Mouse (Mus musculus) midbrain, embryonic 10.5 days (tissue): ENCODE data around the gene Ppfia2. TPM values are rescaled to one million over a fixed set of nuclear protein-coding genes. Genes with fewer than 3 reads are reported as not detected.
A peak's percentile ranks its signal among the peaks of the same experiment; 100 is the strongest.

Experiments
- DNase-seq: peaks from one replicate; pipeline ENCODE4 v3.0.0-alpha.2; 2017; ENCODE audit warnings: low spot score
- H3K27ac ChIP-seq: fragments of 300-500 bp; sonication (generic); replicated peaks from 2 replicates; pipeline ENCODE4 v1.5.1; 2016; ENCODE audit warnings: mild to moderate bottlenecking
- H3K27me3 ChIP-seq: fragments of 300-500 bp; sonication (generic); 2 replicates; pipeline ENCODE4 v1.6.1; 2016; ENCODE audit warnings: low read depth, mild to moderate bottlenecking; ENCODE audit not compliant: poor library complexity, severe bottlenecking
- H3K36me3 ChIP-seq: fragments of 300-500 bp; sonication (generic); 2 replicates; pipeline ENCODE4 v1.6.1; 2016; ENCODE audit warnings: mild to moderate bottlenecking, moderate library complexity
- H3K4me1 ChIP-seq: fragments of 300-500 bp; sonication (generic); 2 replicates; pipeline ENCODE4 v1.6.1; 2016
- H3K4me3 ChIP-seq: fragments of 300-500 bp; sonication (generic); 2 replicates; pipeline ENCODE4 v1.5.1; 2016; ENCODE audit warnings: mild to moderate bottlenecking, moderate library complexity
- H3K9me3 ChIP-seq: fragments of 300-500 bp; sonication (generic); replicated peaks from 2 replicates; pipeline ENCODE4 v1.6.1; 2016; ENCODE audit warnings: mild to moderate bottlenecking
- WGBS: fragments of 180-500 bp; shearing (Covaris S2); methylation state at CpG from one replicate; pipeline ENCODE4 v1.1.7; 2016; 5-methylcytosine and 5-hydroxymethylcytosine counted together
- polyA plus RNA-seq: library from polyadenylated mRNA; unstranded; fragments of >200 nt; fragmentation: Nextera tagmentation; extraction: Ambion mirVana; gene quantifications from 2 replicates; pipeline ENCODE4 v1.2.1, GENCODE M21; 2016

The Ppfia2 gene
- polyA plus RNA-seq, 1 experiment from 2014 or later: 1.3 TPM

- no peaks in the 10 kb centered on the region for H3K27me3 ChIP-seq
- no peaks in the 10 kb centered on the region for H3K36me3 ChIP-seq
- no peak overlapping the region for H3K4me3 ChIP-seq
- DNase-seq: no peak
- no peak overlapping the region for H3K27ac ChIP-seq
- H3K9me3 ChIP-seq: no peaks in the 10 kb centered on the region
- H3K4me1 ChIP-seq: no peaks in the 10 kb centered on the region
- WGBS: 86% methylated on average over 3 of the region's 3 CpGs
These were observed 401.7 kb downstream of the Ppfia2 start for GRCm38 (mm10) chr10:106871847-106872246.

DNA sequence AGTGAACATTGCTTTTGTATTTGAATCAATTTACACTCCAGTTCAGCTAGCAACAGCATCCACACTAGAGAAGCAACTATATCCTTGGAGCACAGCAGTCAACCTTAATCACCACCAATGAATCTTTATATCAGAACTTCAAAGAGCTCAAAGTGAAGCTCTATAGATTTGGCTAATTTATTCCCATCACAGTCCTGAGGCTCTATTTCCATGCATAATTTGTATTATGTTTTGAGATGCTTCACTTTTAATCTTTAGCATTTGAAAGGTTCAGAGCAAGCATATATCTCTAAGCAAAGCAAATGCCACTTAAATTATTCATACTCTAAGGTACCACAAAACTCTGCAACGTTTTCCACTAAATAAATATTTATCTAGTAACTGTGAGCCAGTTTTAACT, 402.6 kb downstream of the Ppfia2 start:
- no peaks in the 10 kb centered on the region for H3K4me1 ChIP-seq
- no peak overlapping the region for H3K27ac ChIP-seq
- H3K27me3 ChIP-seq: no peaks in the 10 kb centered on the region
- no peak for DNase-seq
- no peaks in the 10 kb centered on the region for H3K9me3 ChIP-seq
- H3K36me3 ChIP-seq: no peaks in the 10 kb centered on the region
- H3K4me3 ChIP-seq: no peak overlapping the region
- WGBS: 54% methylated on average over 1 of the region's 1 CpGs

- H3K27ac ChIP-seq: no peak overlapping the region
- H3K4me1 ChIP-seq: no peaks in the 10 kb centered on the region
- DNase-seq: no peak
- no peak overlapping the region for H3K4me3 ChIP-seq
- no peaks in the 10 kb centered on the region for H3K27me3 ChIP-seq
- WGBS: 54% methylated on average over 3 of the region's 3 CpGs
- no peaks in the 10 kb centered on the region for H3K9me3 ChIP-seq
- no peaks in the 10 kb centered on the region for H3K36me3 ChIP-seq
These were observed 411.2 kb downstream of the Ppfia2 start for GRCm38 (mm10) chr10:106881330-106881729.

- peak; percentile 18 for DNase-seq
- no peaks in the 10 kb centered on the region for H3K9me3 ChIP-seq
- 56% methylated on average over 13 of the region's 13 CpGs for WGBS
- H3K27ac ChIP-seq: no peak overlapping the region
- no peaks in the 10 kb centered on the region for H3K36me3 ChIP-seq
- H3K4me1 ChIP-seq: peaks cover 5% of the 10 kb centered on the region; the same call in 1 of the 2 replicates
- H3K4me3 ChIP-seq: no peak overlapping the region
- no peaks in the 10 kb centered on the region for H3K27me3 ChIP-seq
These were observed 426.2 kb downstream of the Ppfia2 start for GRCm38 (mm10) chr10:106896351-106896750.

DNA sequence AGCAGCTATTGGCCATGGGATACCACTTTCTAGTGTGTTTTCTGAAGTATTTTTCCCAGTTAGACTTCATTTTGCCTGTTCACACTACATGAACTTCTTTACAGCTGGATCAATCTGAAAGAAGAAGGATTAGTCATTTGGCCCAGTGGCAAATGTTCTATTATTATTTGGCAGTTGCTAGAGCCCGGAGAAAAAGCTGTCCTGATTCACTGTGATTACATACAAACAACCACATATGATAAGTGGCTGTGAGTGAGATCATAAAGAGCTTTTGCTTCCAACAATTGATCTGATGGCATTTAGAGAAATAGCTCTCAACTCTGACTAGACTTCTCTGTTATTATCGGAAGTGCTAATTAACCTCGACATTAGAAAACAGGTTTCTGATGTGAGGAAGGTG, 440.0 kb downstream of the Ppfia2 start:
- Histone ChIP-seq H3K4me3 (no peak overlapping the region), H3K27me3 (no peaks in the 10 kb centered on the region), H3K4me1 (no peaks in the 10 kb centered on the region), H3K27ac (no peak overlapping the region), H3K9me3 (peaks cover 7% of the 10 kb centered on the region; the same call in 1 of the 2 replicates), H3K36me3 (no peaks in the 10 kb centered on the region)
- WGBS: 82% methylated on average over 3 of the region's 3 CpGs
- DNase-seq: no peak

DNA sequence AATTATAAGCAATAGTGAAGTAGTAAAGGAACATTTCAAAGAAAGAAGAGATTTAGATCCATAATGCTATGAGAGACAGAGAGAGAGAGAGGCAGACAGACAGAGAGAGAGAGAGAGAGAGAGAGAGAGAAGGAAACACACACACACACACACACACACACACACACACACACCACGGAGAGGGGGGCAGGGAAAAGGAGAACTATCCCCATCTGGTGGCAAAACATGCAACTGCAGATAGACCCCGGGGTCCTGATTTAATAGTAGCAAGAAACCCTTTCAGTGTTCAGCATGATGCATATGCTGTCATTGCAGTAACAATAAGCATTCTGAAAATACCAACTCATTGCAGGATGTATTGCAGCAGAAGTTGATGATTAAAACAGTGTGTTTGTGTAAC, 442.9 kb downstream of the Ppfia2 start:
- Histone ChIP-seq H3K27ac (no peak overlapping the region), H3K4me3 (no peak overlapping the region), H3K27me3 (no peaks in the 10 kb centered on the region), H3K4me1 (no peaks in the 10 kb centered on the region), H3K36me3 (no peaks in the 10 kb centered on the region), H3K9me3 (peaks cover 7% of the 10 kb centered on the region; the same call in 1 of the 2 replicates)
- peak; percentile 29 for DNase-seq
- WGBS: 28% methylated on average over 2 of the region's 2 CpGs

DNA sequence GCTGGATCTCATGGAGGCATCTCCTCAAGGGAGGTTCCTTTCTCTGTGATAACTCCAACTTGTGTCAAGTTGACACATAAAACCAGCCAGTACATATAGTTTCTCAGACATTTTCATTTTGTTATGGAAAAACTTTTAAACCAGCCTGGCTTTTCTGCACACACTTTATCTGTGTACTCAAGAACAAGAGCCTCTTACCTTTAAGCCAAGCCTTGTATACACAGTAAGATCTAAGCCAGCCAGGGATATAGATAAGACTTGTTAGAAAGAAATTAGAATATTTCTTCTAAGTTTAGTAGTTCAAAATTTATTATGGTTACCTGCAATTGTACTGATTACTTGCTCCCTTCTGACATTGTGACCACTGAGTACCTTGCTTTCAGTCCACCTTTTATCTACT, 444.1 kb downstream of the Ppfia2 start:
- H3K9me3 ChIP-seq: peaks cover 7% of the 10 kb centered on the region; the same call in 1 of the 2 replicates
- DNase-seq: no peak
- H3K27ac ChIP-seq: no peak overlapping the region
- H3K27me3 ChIP-seq: no peaks in the 10 kb centered on the region
- no peaks in the 10 kb centered on the region for H3K4me1 ChIP-seq
- no peaks in the 10 kb centered on the region for H3K36me3 ChIP-seq
- no peak overlapping the region for H3K4me3 ChIP-seq

DNA sequence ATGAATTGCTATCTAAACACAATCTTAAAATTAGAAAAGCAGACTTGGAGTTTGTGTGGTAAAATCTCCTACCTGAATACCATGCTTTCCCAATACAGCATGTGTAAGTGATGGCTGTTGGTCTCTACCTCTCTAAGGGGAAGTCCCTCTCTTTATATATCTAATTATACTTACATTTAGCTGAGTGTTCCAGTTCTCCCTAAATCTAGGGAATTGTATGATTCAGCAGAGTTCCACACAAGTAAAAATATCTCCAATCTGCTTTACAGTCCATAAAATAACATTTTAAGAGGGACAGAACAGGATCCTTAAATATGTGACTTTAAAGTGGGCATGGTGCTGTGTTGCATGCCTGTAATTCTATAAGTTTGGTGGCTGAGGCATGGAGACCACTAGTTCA, 444.7 kb downstream of the Ppfia2 start:
- Histone ChIP-seq H3K27ac (no peak overlapping the region), H3K4me3 (no peak overlapping the region), H3K27me3 (no peaks in the 10 kb centered on the region), H3K36me3 (no peaks in the 10 kb centered on the region), H3K4me1 (no peaks in the 10 kb centered on the region), H3K9me3 (peaks cover 7% of the 10 kb centered on the region; the same call in 1 of the 2 replicates)
- DNase-seq: no peak

DNA sequence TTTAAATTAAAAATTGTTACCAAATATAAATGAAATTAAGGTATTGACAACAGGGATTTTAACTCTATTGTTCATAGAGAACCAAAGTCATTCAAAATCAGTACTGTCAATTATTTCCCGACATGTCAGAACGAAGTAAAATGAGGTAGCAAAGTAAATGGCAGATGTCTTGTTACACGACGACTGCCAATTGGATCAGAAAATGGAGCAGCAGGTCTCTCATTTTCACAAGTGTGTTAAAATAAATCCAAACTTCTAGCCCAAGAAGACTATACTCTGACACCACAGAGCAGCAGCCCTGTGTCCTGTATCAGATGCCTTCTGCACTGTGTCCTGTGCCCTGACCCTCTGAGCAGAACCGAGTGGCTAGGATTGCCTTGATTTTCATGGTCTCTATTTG, 454.2 kb downstream of the Ppfia2 start:
- WGBS: 88% methylated on average over 5 of the region's 5 CpGs
- Histone ChIP-seq H3K27ac (no peak overlapping the region), H3K27me3 (no peaks in the 10 kb centered on the region), H3K9me3 (no peaks in the 10 kb centered on the region), H3K4me1 (peaks cover 9% of the 10 kb centered on the region), H3K4me3 (no peak overlapping the region), H3K36me3 (no peaks in the 10 kb centered on the region)
- DNase-seq: no peak

GRCm38 (mm10) chr10:106924798-106925197, 454.7 kb downstream of the Ppfia2 start:
- DNase-seq: no peak
- Histone ChIP-seq H3K4me1 (peaks cover 9% of the 10 kb centered on the region), H3K27me3 (no peaks in the 10 kb centered on the region), H3K36me3 (no peaks in the 10 kb centered on the region), H3K9me3 (no peaks in the 10 kb centered on the region), H3K4me3 (no peak overlapping the region), H3K27ac (no peak overlapping the region)
- WGBS: 87% methylated on average over 3 of the region's 3 CpGs

GRCm38 (mm10) chr10:106928576-106929332, 458.6 kb downstream of the Ppfia2 start:
- H3K9me3 ChIP-seq: no peaks in the 10 kb centered on the region
- no peak for DNase-seq
- 63% methylated on average over 9 of the region's 9 CpGs for WGBS
- no peak overlapping the region for H3K4me3 ChIP-seq
- H3K36me3 ChIP-seq: no peaks in the 10 kb centered on the region
- H3K4me1 ChIP-seq: peaks cover 13% of the 10 kb centered on the region
- no peaks in the 10 kb centered on the region for H3K27me3 ChIP-seq
- H3K27ac ChIP-seq: no peak overlapping the region

- Histone ChIP-seq H3K4me3 (peak overlapping the region; percentile 35), H3K27ac (no peak overlapping the region), H3K4me1 (peaks cover 13% of the 10 kb centered on the region), H3K27me3 (no peaks in the 10 kb centered on the region), H3K36me3 (no peaks in the 10 kb centered on the region), H3K9me3 (no peaks in the 10 kb centered on the region)
- WGBS: 45% methylated on average over 13 of the region's 13 CpGs
- no peak for DNase-seq
These were observed 462.5 kb downstream of the Ppfia2 start for GRCm38 (mm10) chr10:106932571-106933073.

- no peaks in the 10 kb centered on the region for H3K27me3 ChIP-seq
- no peaks in the 10 kb centered on the region for H3K9me3 ChIP-seq
- 94% methylated on average over 7 of the region's 7 CpGs for WGBS
- H3K27ac ChIP-seq: no peak overlapping the region
- no peak for DNase-seq
- H3K36me3 ChIP-seq: no peaks in the 10 kb centered on the region
- peaks cover 3% of the 10 kb centered on the region; the same call in 1 of the 2 replicates for H3K4me1 ChIP-seq
- H3K4me3 ChIP-seq: no peak overlapping the region
These were observed 466.9 kb downstream of the Ppfia2 start for GRCm38 (mm10) chr10:106936996-106937395.
